Mouse (Mus musculus) cerebellum, adult 9-10 months (tissue): ENCODE results near the gene Gtpbp6.
"Not testable (repeated sequence)": the region's sequence is repeated elsewhere in the genome, so short reads cannot be mapped to it uniquely, and the experiment has no call there.

ENCODE experiments used
- DNase-seq: peaks from one replicate; pipeline ENCODE4 v3.0.0; 2022

Gtpbp6 gene

GRCm38 (mm10) chr5:110107581-110108304 lies at the start of gene Gtpbp6:
Gene Gtpbp6, minus strand, starts transcription at chr5:110108197.
- peak; percentile 96 for DNase-seq

- DNase-seq, result no peak
These were observed 35.0 kb upstream of the Gtpbp6 start for GRCm38 (mm10) chr5:110143007-110143406.

DNA sequence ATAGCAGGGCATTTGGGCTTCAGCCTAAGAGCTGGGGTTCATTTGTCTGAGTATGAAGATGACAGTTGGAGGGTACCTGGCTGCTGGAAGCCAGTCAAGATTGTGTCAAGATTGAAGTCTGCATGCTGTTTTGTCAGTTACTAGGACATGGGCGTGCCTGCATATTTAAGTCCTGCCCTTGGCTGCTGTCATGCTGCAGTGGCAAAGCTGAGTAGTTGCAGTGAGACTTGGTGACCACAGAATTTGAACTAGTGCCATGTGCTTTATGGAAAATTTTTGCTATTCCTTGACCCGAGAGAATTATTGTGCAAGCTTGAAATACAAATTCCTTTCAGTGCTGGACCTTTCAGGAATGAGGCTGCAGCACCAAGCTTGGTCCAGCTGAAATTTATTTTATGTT lies 34.3 kb upstream of the Gtpbp6 start:
- no peak for DNase-seq

DNA sequence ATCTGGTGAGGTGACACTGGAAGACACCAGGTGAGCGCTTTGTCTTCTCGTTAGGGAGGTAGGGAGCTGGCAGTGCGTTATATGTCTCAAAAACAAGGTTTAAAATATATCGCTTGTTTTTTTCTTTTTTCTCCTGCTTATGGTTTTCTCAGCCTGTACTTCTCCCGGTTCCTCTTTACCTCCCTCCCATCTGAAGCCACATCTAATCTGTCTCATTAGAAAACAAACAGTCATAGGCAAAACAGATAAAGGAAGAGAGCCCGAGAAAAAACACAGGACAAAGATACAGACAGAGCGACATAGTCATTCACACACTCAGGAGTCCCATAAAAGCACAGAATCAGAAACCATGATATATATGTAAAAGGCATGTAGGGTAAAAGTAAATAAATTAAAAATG lies 32.4 kb upstream of the Gtpbp6 start:
- DNase-seq, result no peak

- no peak for DNase-seq
These were observed 31.3 kb upstream of the Gtpbp6 start for GRCm38 (mm10) chr5:110139325-110139724.

- DNase-seq, result no peak
These were observed 29.8 kb upstream of the Gtpbp6 start for GRCm38 (mm10) chr5:110137816-110138215.

DNA sequence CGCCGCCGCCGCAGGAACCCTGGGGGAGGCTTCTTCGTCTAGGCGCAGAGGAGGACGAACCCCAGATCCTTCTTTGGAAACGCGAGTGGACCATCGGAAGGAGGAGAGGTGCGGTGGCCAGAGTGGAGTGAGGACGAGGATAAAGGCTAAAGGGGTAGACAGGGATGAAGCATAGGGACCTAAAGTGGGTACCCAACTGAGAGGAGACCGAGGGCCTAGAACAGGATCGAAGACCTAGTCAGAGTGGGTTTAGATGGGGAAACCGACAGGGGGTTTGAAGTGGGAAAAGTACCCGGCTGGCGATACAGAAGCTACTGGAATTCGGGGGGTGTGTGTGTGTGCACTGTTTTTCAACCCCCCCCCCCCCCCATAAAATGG lies 28.1 kb upstream of the Gtpbp6 start:
- no peak for DNase-seq

DNA sequence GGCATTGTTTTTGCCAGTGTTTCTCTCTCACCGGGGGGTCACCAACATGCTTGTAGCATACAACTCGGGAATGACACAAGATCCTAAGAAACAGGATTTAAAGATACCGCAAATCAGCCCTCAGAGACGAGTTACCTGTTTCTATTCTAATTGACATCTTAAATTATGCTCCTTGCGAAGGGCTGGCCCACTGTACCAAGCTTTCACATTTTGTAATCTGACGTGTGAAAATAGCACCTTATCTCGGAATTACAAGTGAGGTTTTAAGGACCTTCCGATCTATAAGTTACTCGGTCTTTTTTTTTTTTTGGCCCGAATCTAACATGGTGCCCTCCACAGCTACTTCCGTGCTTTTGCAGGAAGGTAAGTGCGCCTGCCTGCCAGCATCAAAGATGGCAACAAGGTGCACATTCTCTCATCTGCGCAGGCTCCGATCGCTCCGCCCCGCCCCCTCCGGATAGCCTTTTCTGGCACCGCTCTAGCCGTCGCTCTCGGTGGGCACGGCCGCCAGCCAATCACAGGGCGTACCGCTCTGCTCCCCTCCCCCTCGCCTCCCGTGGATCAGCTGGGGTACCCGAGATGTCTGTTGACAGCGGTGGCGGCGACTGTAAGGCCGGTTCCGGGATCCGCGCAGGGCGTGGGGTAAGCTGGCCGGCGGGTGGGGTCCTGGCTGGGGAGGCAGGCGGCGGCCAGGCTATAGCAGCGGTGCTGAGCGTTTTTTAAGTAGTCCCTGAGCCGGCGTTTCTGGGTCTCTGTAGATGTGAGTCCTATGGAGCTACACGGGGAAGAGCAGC lies 27.5 kb upstream of the Gtpbp6 start, which contains the start of gene Chfr:
Gene Chfr, plus strand, starts transcription at position 550 of the 794 bp plus-strand sequence.
- DNase-seq, result peak; percentile 99

DNA sequence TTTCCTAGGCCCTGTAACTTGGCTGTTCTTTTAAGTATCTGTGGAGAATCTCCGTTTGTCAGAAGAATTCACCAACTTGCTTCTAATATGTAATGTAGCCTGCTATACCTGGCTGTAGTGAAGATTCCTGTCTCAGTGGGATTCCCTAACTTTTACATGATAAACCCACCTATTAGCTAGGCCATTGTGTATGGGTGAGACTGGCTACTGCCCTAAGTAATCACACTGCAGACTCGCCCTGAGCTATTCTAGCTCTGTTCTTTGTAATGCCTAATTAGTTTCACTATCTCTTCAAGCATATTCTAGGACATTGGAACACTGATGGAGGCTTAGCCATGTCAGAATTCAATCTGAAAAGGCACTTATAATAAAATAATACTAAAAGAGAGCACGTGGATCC lies 14.4 kb upstream of the Gtpbp6 start:
- not testable (repeated sequence) for DNase-seq

- peak; percentile 96 for DNase-seq
These were observed 2.0 kb upstream of the Gtpbp6 start, which contains the start of gene Zfp605 for GRCm38 (mm10) chr5:110109991-110110441. Gene Zfp605, plus strand, starts transcription at chr5:110110092.

GRCm38 (mm10) chr5:110108305-110108628 lies 270 bp upstream of the Gtpbp6 start:
- DNase-seq, result no peak

- DNase-seq, result no peak
These were observed 964 bp downstream of the Gtpbp6 start for GRCm38 (mm10) chr5:110106901-110107564.

DNA sequence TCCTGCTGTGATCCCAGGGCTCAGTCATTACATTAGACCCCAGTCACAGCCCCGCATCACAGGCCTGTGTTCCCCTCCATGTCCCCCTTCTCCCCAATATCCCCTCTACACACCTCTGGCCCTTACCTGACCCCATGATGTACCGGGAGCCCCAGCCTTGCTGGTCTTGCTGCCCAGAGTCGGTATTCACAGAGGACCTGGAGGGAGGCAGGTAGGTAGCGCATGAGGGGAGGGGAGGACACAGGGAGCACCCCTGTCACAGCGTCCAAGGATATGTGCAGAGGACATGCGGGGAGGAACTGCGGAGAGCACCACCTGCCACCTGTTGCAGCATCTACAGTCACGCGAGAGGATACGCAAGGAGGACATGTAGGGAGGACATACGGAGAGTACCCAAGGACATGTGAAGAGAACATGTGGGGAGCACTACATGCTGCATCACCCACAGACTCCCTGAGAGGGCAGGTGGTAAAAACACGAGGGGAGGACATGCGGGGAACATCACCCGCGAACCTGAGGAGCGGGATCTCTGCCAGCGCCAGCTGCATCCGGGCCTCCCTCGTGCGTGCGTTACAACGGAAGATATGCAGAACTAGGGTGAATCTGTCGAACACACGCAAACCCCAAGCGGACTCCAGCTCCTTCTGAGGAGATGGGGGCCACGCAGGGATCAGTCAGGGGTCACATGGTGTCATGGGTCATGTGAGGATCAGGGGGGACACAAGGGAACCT lies 1.7 kb downstream of the Gtpbp6 start:
- peak; percentile 75 for DNase-seq

DNA sequence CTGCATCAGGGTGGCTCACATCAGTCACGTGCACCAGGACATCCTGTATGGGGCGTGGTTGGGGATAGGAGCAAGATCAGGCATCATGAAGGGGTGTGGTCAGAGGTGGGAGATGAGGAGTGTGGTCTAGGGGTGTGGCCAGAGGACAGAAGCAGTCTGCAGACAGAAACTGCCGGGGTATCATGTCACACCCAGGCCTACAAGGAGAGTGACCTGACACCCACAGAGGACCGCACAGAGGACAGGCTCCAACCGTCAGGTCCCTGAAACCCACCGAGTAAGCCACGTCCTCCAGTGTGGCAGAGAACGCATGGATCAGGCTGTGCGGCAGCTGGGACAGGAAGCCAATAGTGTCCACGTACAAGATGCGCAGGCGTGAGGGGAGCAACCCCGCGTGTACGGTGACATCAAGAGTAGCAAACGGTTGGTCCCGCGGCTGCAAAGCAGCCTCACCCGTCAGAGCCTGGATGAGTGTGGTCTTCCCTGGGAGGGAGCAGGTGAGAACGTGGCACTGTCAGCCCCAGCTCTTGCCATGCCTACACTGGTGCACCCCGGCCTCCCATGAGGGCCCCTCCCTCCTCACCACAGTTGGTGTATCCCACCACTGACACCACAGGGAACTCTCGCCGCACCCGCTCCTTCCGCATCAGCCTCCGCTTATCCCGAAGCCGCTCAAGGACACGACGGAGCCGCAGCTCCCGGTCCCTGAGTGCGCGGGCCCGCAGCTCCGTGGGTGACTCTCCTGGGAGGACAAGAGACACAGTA lies 3.2 kb downstream of the Gtpbp6 start:
- DNase-seq, result peak; percentile 56

- DNase-seq, result peak; percentile 52
These were observed 3.9 kb downstream of the Gtpbp6 start for GRCm38 (mm10) chr5:110103901-110104615.

DNA sequence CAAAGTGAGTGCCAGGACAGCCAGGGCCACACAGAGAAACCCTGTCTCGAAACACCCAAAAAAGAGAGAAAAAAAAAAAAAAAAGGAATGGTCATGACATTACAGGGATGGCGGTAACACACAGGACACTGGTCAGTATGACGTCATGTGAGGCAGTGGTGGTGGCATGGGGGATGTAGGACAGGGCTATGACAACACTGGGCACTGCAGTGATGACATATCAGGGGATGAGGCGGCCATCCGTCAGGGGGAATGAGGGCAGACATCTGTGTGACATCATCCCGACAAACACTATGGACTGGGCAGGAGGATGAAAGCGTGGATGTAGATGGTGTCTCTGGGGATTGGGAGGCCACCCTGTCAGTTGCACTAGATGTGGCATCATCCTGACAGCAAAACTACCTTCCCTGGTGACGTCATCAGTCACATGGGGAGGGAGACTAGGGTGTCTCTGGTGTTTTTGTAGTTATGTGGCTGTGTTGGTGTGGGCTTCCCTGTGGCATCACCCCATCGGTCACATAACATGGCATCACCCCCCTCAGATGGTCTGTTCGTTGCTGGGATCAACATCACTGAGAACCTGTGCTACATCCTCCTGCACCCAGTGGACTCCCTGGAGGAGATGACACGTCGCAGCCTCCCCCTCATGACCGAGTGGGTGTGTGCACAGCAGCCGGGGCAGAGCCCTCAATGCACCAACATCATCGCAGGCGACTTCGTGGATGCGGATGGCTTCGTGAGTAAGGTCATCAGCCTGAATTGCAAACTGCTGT lies 5.0 kb downstream of the Gtpbp6 start:
- DNase-seq, result peak; percentile 39

DNA sequence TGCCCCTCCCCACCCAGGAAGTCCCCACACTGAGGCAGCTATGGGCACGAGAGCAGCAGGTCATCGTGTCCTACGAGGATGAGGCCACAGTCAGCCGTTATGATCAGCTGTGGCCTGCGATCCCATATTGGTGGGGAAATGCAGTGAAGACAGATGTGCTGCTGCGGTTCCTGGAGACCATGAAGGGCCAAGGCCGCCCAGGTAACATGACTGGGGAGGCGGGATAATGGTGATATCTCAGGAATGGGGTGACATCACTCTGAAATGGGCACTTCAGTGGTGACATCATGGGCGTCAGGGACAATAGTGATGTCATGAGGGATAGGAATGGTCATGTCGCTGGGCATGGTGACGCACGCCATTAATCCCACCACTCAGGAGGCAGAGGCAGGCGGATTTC lies 5.6 kb downstream of the Gtpbp6 start:
- peak; percentile 48 for DNase-seq

GRCm38 (mm10) chr5:110101716-110102347 lies 6.2 kb downstream of the Gtpbp6 start:
- peak; percentile 77 for DNase-seq

DNA sequence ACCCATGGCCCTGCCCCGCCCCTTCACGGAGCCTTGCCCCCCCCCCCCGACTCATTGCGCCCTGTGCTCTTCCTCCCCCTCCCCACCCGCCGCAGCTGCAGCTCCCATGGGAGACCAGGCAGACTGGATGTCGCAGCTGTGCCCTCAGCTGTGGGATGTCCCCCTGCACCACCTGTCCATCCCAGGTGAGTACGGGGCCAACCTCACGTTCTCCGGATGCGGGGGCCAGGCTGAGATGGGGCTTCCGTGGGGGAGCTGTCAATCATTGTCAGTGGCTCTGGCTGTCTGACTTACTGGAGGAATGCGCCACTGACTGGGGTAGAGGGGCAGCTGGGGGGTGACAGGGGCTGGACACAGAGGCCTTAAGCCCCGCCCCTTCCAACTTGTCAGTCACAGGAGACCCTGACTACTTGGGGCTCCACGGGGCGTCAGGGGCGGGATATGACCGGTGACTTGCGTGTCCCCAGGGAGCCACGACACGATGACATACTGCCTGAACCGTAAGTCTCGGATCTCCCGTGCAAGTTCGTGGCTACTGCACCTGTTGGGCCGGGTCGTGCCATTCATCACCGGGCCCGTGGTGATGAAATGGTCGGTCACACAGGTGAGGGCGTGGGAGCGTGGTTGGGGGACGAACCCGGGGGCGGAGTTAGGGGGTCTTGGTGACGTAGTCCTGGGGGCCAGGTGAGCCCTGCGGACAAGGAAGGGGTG lies 6.9 kb downstream of the Gtpbp6 start:
- DNase-seq, result peak; percentile 68
